Mouse (Mus musculus): Measurements from ENCODE around the gene Rab1b. TPM values are rescaled to one million over a fixed set of nuclear protein-coding genes. Genes with fewer than 3 reads are reported as not detected.

Rab1b gene
- polyA plus RNA-seq, 1 experiment from 2014 or later, result 180 TPM

DNA sequence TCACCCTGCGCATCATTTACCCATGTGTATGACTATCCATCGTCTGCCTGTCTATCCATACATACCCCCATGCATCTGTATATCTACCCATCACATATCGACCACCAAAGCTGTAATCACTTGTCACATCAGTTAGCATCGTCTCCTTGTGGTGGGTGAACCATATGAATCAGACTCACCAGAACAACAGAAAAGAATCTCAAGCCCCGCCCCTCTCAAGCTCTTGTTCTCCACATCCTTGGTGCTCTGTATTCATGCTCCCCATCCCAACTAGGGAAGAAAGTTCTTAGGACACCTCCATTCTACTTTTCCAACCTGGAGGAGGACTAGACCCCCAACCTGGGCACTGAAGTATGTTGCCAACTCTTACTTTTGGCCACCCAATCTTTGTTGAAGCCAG is 44.8 kb downstream of the Rab1b start:
- 80% methylated on average over 5 of the region's 5 CpGs for WGBS
- H3K4me2 ChIP-seq, result no peak overlapping the region
- peaks cover 49% of the 10 kb centered on the region for H3K4me1 ChIP-seq (replicated peaks; ENCODE audit: control insufficient read depth, insufficient read depth, low read length)
- H3K27me3 ChIP-seq (replicated peaks; ENCODE audit: control insufficient read depth, insufficient read depth, low read length), result peaks cover 2% of the 10 kb centered on the region; the same call in 1 of the 2 replicates
- no peak overlapping the region for H3K27ac ChIP-seq (ENCODE audit: low read depth, low read length)
- no peak overlapping the region for H3K9ac ChIP-seq (ENCODE audit: low read depth, low read length)
- H3K9me3 ChIP-seq (ENCODE audit: control insufficient read depth, low read length), result no peaks in the 10 kb centered on the region
- H3K36me3 ChIP-seq (ENCODE audit: control insufficient read depth, insufficient read depth, low read length), result no peaks in the 10 kb centered on the region
- no peak for DNase-seq (ENCODE audit: low spot score)
- H3K4me3 ChIP-seq (ENCODE audit: low read depth, low read length), result no peak overlapping the region
- ATAC-seq (replicated peaks; ENCODE audit: low FRiP score), result no peak

DNA sequence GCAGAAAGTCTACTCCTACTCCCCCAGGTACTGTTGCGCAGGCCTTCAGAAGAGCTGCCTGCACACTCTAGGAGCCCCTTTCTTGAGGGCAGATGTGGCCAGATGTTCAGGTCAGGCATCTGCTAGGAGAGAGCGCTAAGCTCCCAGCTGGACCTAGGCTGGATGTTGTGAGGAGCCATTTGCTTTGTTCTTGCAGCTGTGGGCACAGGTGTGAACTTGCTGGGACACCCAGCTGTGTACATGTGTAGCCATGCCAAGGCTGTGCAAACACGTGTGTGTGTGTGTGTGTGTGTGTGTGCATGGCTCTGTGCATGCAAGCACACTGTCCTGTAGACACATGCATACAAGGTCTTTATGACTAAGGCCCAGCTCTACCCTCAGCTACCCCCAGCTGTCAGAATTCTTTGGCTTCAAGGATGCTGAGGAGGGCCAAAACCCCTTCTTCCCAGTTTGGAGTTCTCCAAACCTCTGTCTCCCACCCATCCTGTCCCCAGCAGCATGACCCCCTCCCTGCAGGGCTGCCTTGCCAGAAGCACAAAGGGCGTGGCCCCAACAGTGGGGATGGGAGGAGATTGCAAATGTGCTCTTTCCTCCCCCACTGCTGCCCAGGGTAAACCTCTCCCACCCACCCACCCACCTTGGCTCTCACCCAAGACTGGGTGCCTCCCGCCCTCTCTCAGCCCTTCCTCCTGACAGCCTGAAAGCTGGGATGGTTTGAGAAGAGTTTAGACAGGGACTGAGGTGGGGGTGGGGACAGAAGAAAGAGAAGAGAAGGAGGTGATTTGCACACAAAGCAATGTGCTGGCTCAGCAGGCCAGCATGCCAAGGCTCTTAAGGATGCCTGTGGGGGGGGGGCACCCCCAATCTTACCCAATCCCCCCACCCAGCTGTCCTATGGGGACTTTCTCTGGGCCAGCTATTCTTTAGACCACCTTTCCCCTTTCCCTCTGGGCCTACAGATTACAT is 46.2 kb downstream of the Rab1b start:
- Histone ChIP-seq H3K27me3 (replicated peaks; ENCODE audit: control insufficient read depth, insufficient read depth, low read length) (peaks cover 2% of the 10 kb centered on the region; the same call in 1 of the 2 replicates), H3K9me3 (ENCODE audit: control insufficient read depth, low read length) (no peaks in the 10 kb centered on the region), H3K27ac (ENCODE audit: low read depth, low read length) (peak overlapping the region; percentile 51; the same call in 1 of the 2 replicates), H3K4me2 (no peak overlapping the region), H3K4me1 (replicated peaks; ENCODE audit: control insufficient read depth, insufficient read depth, low read length) (peaks cover 51% of the 10 kb centered on the region), H3K36me3 (ENCODE audit: control insufficient read depth, insufficient read depth, low read length) (no peaks in the 10 kb centered on the region), H3K4me3 (ENCODE audit: low read depth, low read length) (no peak overlapping the region), H3K9ac (ENCODE audit: low read depth, low read length) (peak overlapping the region; percentile 32; the same call in 1 of the 2 replicates)
- DNase-seq (ENCODE audit: low spot score) (no peak), ATAC-seq (replicated peaks; ENCODE audit: low FRiP score) (no peak)
- 48% methylated on average over 5 of the region's 5 CpGs for WGBS

DNA sequence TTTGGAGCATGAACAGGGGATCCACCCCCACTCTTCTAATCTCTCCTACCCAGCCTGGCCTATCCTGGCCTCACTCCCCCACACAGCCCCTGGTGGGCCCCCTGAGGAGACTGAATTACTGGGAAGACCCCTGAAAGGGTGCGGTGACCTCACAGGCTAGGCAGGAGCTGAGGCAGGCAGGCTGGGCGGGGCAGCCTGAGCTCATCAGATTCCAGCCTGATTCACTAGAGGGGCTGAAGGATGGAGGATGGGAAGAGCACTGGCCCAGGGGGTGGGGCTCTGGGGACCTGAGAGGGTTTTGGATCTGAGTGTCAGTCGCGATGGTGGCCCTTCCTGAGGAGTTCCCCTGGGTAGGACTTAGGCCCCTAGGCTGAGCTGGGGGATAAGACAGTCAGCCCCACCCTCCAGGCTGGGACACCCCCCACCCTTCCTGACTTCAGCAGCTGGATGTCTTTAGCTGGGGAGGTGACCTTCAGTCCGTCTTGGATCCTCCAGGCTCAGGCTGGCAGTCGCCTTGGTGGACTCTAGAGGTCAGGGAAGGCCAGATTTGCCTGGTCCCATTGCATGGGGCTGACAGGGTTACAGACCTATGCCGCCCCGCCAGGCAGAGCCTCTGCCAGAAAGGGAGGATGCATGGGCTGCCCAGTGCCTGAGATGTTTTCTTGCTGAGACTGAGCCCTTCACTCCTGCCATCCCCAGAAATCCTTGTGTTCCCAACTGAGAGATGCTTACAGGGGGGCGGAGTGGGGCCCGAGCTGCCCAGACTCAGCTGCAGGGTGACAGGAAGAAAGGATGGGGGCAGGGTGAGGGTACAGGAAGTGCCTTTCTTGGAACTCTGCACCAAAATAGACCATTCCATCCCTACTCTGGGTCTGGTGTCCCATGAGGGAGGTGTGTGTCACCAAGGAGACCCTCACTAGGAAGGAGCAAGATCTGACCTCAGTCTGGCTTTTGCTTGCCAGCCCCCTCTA is 47.8 kb downstream of the Rab1b start:
- 14% methylated on average over 10 of the region's 10 CpGs for WGBS
- Histone ChIP-seq H3K4me3 (ENCODE audit: low read depth, low read length) (no peak overlapping the region), H3K9ac (ENCODE audit: low read depth, low read length) (no peak overlapping the region), H3K36me3 (ENCODE audit: control insufficient read depth, insufficient read depth, low read length) (no peaks in the 10 kb centered on the region), H3K27me3 (replicated peaks; ENCODE audit: control insufficient read depth, insufficient read depth, low read length) (0 out of 2 replicates have a peak, but pooled peaks cover 4% of the 10 kb centered on the region), H3K4me2 (0 out of 2 replicates have a peak overlapping the region, but pooled peaks have one; percentile 9), H3K9me3 (ENCODE audit: control insufficient read depth, low read length) (no peaks in the 10 kb centered on the region), H3K4me1 (replicated peaks; ENCODE audit: control insufficient read depth, insufficient read depth, low read length) (peaks cover 42% of the 10 kb centered on the region), H3K27ac (ENCODE audit: low read depth, low read length) (peak overlapping the region; percentile 45; the same call in 1 of the 2 replicates)
- no peak for DNase-seq (ENCODE audit: low spot score)
- peak; percentile 51 for ATAC-seq (replicated peaks; ENCODE audit: low FRiP score)

GRCm38 (mm10) chr19:5057876-5058775 is 48.7 kb downstream of the Rab1b start:
- H3K27ac ChIP-seq (ENCODE audit: low read depth, low read length), result peak overlapping the region; percentile 45
- 29% methylated on average over 16 of the region's 16 CpGs for WGBS
- peaks cover 42% of the 10 kb centered on the region for H3K4me1 ChIP-seq (replicated peaks; ENCODE audit: control insufficient read depth, insufficient read depth, low read length)

GRCm38 (mm10) chr19:5056251-5056650 is 50.6 kb downstream of the Rab1b start:
- Histone ChIP-seq H3K9ac (ENCODE audit: low read depth, low read length) (no peak overlapping the region), H3K36me3 (ENCODE audit: control insufficient read depth, insufficient read depth, low read length) (no peaks in the 10 kb centered on the region), H3K4me3 (ENCODE audit: low read depth, low read length) (no peak overlapping the region), H3K27me3 (replicated peaks; ENCODE audit: control insufficient read depth, insufficient read depth, low read length) (peaks cover 27% of the 10 kb centered on the region), H3K4me1 (replicated peaks; ENCODE audit: control insufficient read depth, insufficient read depth, low read length) (peaks cover 40% of the 10 kb centered on the region), H3K27ac (ENCODE audit: low read depth, low read length) (no peak overlapping the region), H3K4me2 (no peak overlapping the region), H3K9me3 (ENCODE audit: control insufficient read depth, low read length) (no peaks in the 10 kb centered on the region)
- DNase-seq (ENCODE audit: low spot score) (peak; percentile 64), ATAC-seq (replicated peaks; ENCODE audit: low FRiP score) (no peak)
- WGBS, result 13% methylated on average over 6 of the region's 6 CpGs

More at GRCm38 (mm10) chr19:5057876-5058775, 48.7 kb downstream of the Rab1b start:
- H3K36me3 ChIP-seq (ENCODE audit: control insufficient read depth, insufficient read depth, low read length), result no peaks in the 10 kb centered on the region
- H3K4me3 ChIP-seq (ENCODE audit: low read depth, low read length), result no peak overlapping the region
- no peak overlapping the region for H3K4me2 ChIP-seq
- no peaks in the 10 kb centered on the region for H3K9me3 ChIP-seq (ENCODE audit: control insufficient read depth, low read length)
- no peak for ATAC-seq (replicated peaks; ENCODE audit: low FRiP score)
- no peak for DNase-seq (ENCODE audit: low spot score)
- H3K9ac ChIP-seq (ENCODE audit: low read depth, low read length), result no peak overlapping the region
- peaks cover 8% of the 10 kb centered on the region for H3K27me3 ChIP-seq (replicated peaks; ENCODE audit: control insufficient read depth, insufficient read depth, low read length)

DNA sequence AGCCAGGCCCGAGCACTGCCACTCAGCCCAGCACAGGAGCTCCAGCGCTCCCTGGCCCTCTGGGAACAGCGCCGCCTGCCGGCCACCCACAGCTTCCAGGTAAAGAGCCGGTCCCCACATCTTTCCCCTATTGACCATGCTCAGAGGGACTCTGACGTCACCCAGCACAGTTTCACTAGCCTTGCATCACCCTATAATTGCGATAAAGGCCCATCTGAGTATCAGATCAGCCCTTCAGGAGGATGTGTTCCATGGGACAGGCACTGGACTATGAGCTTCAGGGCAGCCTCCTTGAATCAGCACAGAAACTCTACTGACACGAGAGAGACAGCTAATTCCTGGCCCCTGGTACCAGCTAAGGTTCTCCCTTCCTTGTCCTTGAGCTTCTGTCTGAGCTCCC is 53.0 kb downstream of the Rab1b start:
- H3K27ac ChIP-seq (ENCODE audit: low read depth, low read length), result no peak overlapping the region
- H3K4me3 ChIP-seq (ENCODE audit: low read depth, low read length), result no peak overlapping the region
- WGBS, result 28% methylated on average over 9 of the region's 9 CpGs
- H3K36me3 ChIP-seq (ENCODE audit: control insufficient read depth, insufficient read depth, low read length), result peaks cover 3% of the 10 kb centered on the region; the same call in 1 of the 2 replicates
- no peaks in the 10 kb centered on the region for H3K9me3 ChIP-seq (ENCODE audit: control insufficient read depth, low read length)
- H3K9ac ChIP-seq (ENCODE audit: low read depth, low read length), result no peak overlapping the region
- no peak overlapping the region for H3K4me2 ChIP-seq
- no peak for ATAC-seq (replicated peaks; ENCODE audit: low FRiP score)
- H3K27me3 ChIP-seq (replicated peaks; ENCODE audit: control insufficient read depth, insufficient read depth, low read length), result peaks cover 36% of the 10 kb centered on the region
- H3K4me1 ChIP-seq (replicated peaks; ENCODE audit: control insufficient read depth, insufficient read depth, low read length), result peaks cover 18% of the 10 kb centered on the region
- DNase-seq (ENCODE audit: low spot score), result peak; percentile 63

- Histone ChIP-seq H3K4me3 (ENCODE audit: low read depth, low read length) (no peak overlapping the region), H3K9me3 (ENCODE audit: control insufficient read depth, low read length) (no peaks in the 10 kb centered on the region), H3K27me3 (replicated peaks; ENCODE audit: control insufficient read depth, insufficient read depth, low read length) (peaks cover 36% of the 10 kb centered on the region), H3K36me3 (ENCODE audit: control insufficient read depth, insufficient read depth, low read length) (peaks cover 8% of the 10 kb centered on the region; the same call in 1 of the 2 replicates), H3K9ac (ENCODE audit: low read depth, low read length) (no peak overlapping the region), H3K4me1 (replicated peaks; ENCODE audit: control insufficient read depth, insufficient read depth, low read length) (peaks cover 8% of the 10 kb centered on the region), H3K27ac (ENCODE audit: low read depth, low read length) (no peak overlapping the region), H3K4me2 (no peak overlapping the region)
- ATAC-seq (replicated peaks; ENCODE audit: low FRiP score) (no peak), DNase-seq (ENCODE audit: low spot score) (no peak)
- WGBS, result 66% methylated on average over 17 of the region's 17 CpGs
Observed at GRCm38 (mm10) chr19:5052853-5053252, 54.0 kb downstream of the Rab1b start.
